Mouse (Mus musculus) kidney, adult 2 months (tissue): ENCODE measurements around the gene Spcs2. TPM values are rescaled to one million over a fixed set of nuclear protein-coding genes. Genes with fewer than 3 reads are reported as not detected.
A peak's percentile ranks its signal among the peaks of the same experiment; 100 is the strongest.

Experiments used
- DNase-seq: peaks from one replicate; pipeline ENCODE4 v3.0.0; 2021
- H3K27ac ChIP-seq: fragments of 200-500 bp; 2 replicates; pipeline ENCODE4 v1.5.1; 2012; ENCODE audit warnings: low read depth, low read length, control low read depth, inconsistent platforms; ENCODE audit not compliant: insufficient read depth
- H3K27me3 ChIP-seq: fragments of 200-500 bp; replicated peaks from 2 replicates; pipeline ENCODE4 v1.6.1; 2012; ENCODE audit warnings: mild to moderate bottlenecking, moderate library complexity, low read length, inconsistent platforms; ENCODE audit not compliant: control insufficient read depth, insufficient read depth
- H3K36me3 ChIP-seq: fragments of 200-500 bp; 2 replicates; pipeline ENCODE4 v1.6.1; 2012; ENCODE audit warnings: mild to moderate bottlenecking, moderate library complexity, low read length, inconsistent platforms; ENCODE audit not compliant: control insufficient read depth, insufficient read depth
- H3K4me1 ChIP-seq: fragments of 200-500 bp; 2 replicates; pipeline ENCODE4 v1.6.1; 2011; ENCODE audit warnings: low read length; ENCODE audit not compliant: control insufficient read depth, insufficient read depth
- H3K4me3 ChIP-seq: fragments of 200-500 bp; 2 replicates; pipeline ENCODE4 v1.5.1; 2011; ENCODE audit warnings: mild to moderate bottlenecking, low read depth, low read length, control low read depth; ENCODE audit not compliant: insufficient read depth
- CTCF ChIP-seq: fragments of 200-500 bp; conservative IDR thresholded peaks from 2 replicates; pipeline ENCODE4 v1.5.1; 2011; ENCODE audit warnings: low read depth, mild to moderate bottlenecking, control low read depth, low read length, moderate library complexity, mixed read lengths; ENCODE audit not compliant: insufficient read depth, insufficient read length
- POLR2A ChIP-seq: fragments of 200-500 bp; IDR thresholded peaks from one replicate; pipeline ENCODE4 v1.6.1; 2011; ENCODE audit warnings: low read depth, low read length, control low read depth
- WGBS: fragments of 180-500 bp; shearing (Covaris S2); methylation state at CpG from one replicate; pipeline ENCODE4 v1.1.7; 2018; 5-methylcytosine and 5-hydroxymethylcytosine counted together
- polyA plus RNA-seq: library from polyadenylated mRNA; depleted of rRNA; stranded (reverse); fragments of >200 nt; gene quantifications from 2 replicates; pipeline ENCODE4 v1.2.3, GENCODE M21; 2012

The Spcs2 gene
- polyA plus RNA-seq, 1 experiment: 39.7 TPM

GRCm38 (mm10) chr7:99833846-99834222, 29.4 kb downstream of the Spcs2 start:
- Histone ChIP-seq H3K4me3 (no peak overlapping the region), H3K36me3 (peaks cover 1% of the 10 kb centered on the region; the same call in 1 of the 2 replicates), H3K27ac (no peak overlapping the region), H3K4me1 (no peaks in the 10 kb centered on the region), H3K27me3 (no peaks in the 10 kb centered on the region)
- no peak for DNase-seq
- 74% methylated on average over 2 of the region's 2 CpGs for WGBS
- no peak for TF ChIP-seq POLR2A
- no peak for TF ChIP-seq CTCF

- 0 out of 2 replicates have a peak, but pooled peaks cover 2% of the 10 kb centered on the region for H3K4me1 ChIP-seq
- TF ChIP-seq CTCF: no peak
- no peak for TF ChIP-seq POLR2A
- WGBS: 82% methylated on average over 5 of the region's 5 CpGs
These were observed 30.0 kb downstream of the Spcs2 start for GRCm38 (mm10) chr7:99833115-99833845.

GRCm38 (mm10) chr7:99828083-99828570, 35.1 kb downstream of the Spcs2 start, which contains the start of gene Neu3:
Gene Neu3, minus strand, starts transcription at chr7:99828417.
- Histone ChIP-seq H3K27me3 (no peaks in the 10 kb centered on the region), H3K4me3 (peak within 1 kb of the TSS; percentile 73), H3K27ac (peak within 1 kb of the TSS; percentile 71), H3K4me1 (0 out of 2 replicates have a peak, but pooled peaks cover 2% of the 10 kb centered on the region), H3K36me3 (no peaks in the 10 kb centered on the region)
- DNase-seq: peak; percentile 97
- under 1% methylated on average over 26 of the region's 26 CpGs for WGBS
- TF ChIP-seq POLR2A (peak; percentile 71), CTCF (peak; percentile 37)

More at GRCm38 (mm10) chr7:99833115-99833845, 30.0 kb downstream of the Spcs2 start:
- Histone ChIP-seq H3K36me3 (peaks cover 1% of the 10 kb centered on the region; the same call in 1 of the 2 replicates), H3K27me3 (no peaks in the 10 kb centered on the region), H3K4me3 (no peak overlapping the region), H3K27ac (no peak overlapping the region)
- no peak for DNase-seq

- no peak overlapping the region for H3K27ac ChIP-seq
- no peaks in the 10 kb centered on the region for H3K36me3 ChIP-seq
- no peak for DNase-seq
- TF ChIP-seq POLR2A (no peak), CTCF (no peak)
- no peaks in the 10 kb centered on the region for H3K27me3 ChIP-seq
- H3K4me3 ChIP-seq: no peak overlapping the region
- 0 out of 2 replicates have a peak, but pooled peaks cover 2% of the 10 kb centered on the region for H3K4me1 ChIP-seq
- 45% methylated on average over 6 of the region's 6 CpGs for WGBS
These were observed 37.2 kb downstream of the Spcs2 start for GRCm38 (mm10) chr7:99826096-99826495.

GRCm38 (mm10) chr7:99825511-99825910, 37.8 kb downstream of the Spcs2 start:
- H3K36me3 ChIP-seq: no peaks in the 10 kb centered on the region
- TF ChIP-seq CTCF: no peak
- no peaks in the 10 kb centered on the region for H3K27me3 ChIP-seq
- no peak overlapping the region for H3K4me3 ChIP-seq
- no peak overlapping the region for H3K27ac ChIP-seq
- WGBS: 94% methylated on average over 9 of the region's 9 CpGs
- 0 out of 2 replicates have a peak, but pooled peaks cover 2% of the 10 kb centered on the region for H3K4me1 ChIP-seq
- DNase-seq: no peak

GRCm38 (mm10) chr7:99824649-99825483, 38.4 kb downstream of the Spcs2 start:
- H3K4me1 ChIP-seq: 0 out of 2 replicates have a peak, but pooled peaks cover 2% of the 10 kb centered on the region
- no peak overlapping the region for H3K27ac ChIP-seq

More at GRCm38 (mm10) chr7:99824649-99825483, 38.4 kb downstream of the Spcs2 start:
- no peaks in the 10 kb centered on the region for H3K36me3 ChIP-seq
- H3K4me3 ChIP-seq: no peak overlapping the region
- no peak for DNase-seq
- TF ChIP-seq CTCF (no peak), POLR2A (no peak)
- WGBS: 92% methylated on average over 16 of the region's 16 CpGs
- H3K27me3 ChIP-seq: no peaks in the 10 kb centered on the region
